Mouse (Mus musculus): Measurements from ENCODE around the gene Faf1. TPM values are rescaled to one million over a fixed set of nuclear protein-coding genes. Genes with fewer than 3 reads are reported as not detected.
A peak's percentile ranks its signal among the peaks of the same experiment; 100 is the strongest.

Faf1 gene
- polyA plus RNA-seq, 1 experiment from 2014 or later = 17.0 TPM

GRCm38 (mm10) chr4:109793072-109793471 lies 116.7 kb downstream of the Faf1 start:
- no peak overlapping the region for H3K4me2 ChIP-seq (ENCODE audit: low read depth, low read length)
- ATAC-seq (ENCODE audit: insufficient read depth, low FRiP score) = no peak
- H3K4me3 ChIP-seq (replicated peaks; ENCODE audit: low read length) = no peak overlapping the region
- H3K27ac ChIP-seq (ENCODE audit: low read length) = no peak overlapping the region
- no peaks in the 10 kb centered on the region for H3K36me3 ChIP-seq (ENCODE audit: control insufficient read depth, insufficient read depth, low read length)
- no peaks in the 10 kb centered on the region for H3K9me3 ChIP-seq (replicated peaks; ENCODE audit: control insufficient read depth, low read length)
- no peak overlapping the region for H3K9ac ChIP-seq (ENCODE audit: low read length)
- H3K27me3 ChIP-seq (ENCODE audit: control insufficient read depth, insufficient read depth, low read length) = no peaks in the 10 kb centered on the region
- H3K4me1 ChIP-seq (ENCODE audit: control insufficient read depth, insufficient read depth, low read length) = 0 out of 2 replicates have a peak, but pooled peaks cover 2% of the 10 kb centered on the region
- 65% methylated on average over 2 of the region's 2 CpGs for WGBS

DNA sequence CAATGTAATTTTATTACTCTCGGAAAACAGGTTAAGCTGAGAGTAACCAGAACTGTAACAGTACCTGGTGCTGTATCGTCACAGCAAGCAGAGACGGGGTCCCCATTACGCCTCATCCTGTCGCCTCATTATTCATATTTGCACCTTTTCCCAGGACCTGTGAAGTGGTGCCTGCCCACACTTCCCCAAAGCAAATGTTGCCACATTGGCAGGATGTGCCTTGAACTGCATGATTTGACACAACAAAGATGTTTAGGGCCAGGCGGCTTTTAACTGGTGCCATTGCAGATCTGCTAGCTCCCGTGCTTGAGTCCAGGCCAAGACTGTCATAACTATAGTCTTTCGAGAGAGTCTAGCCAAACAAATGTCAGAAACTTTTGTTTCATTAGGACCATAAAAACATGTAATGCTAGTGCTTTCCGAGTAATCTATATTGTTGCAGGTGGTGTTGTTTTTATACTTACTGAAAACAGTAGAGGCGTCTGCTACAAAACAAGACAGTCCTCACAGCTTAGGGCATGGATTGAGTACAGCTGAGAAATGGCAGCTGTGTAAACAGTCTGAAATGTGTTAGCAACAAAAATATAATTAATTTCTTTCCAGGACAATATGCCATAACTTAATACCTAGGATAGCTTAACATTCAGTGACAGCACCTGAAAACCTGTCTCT lies 121.3 kb downstream of the Faf1 start:
- ATAC-seq (ENCODE audit: insufficient read depth, low FRiP score) = no peak

GRCm38 (mm10) chr4:109806408-109806807 lies 130.0 kb downstream of the Faf1 start:
- Histone ChIP-seq H3K27ac (ENCODE audit: low read length) (no peak overlapping the region), H3K4me3 (replicated peaks; ENCODE audit: low read length) (no peak overlapping the region), H3K4me2 (ENCODE audit: low read depth, low read length) (no peak overlapping the region), H3K9me3 (replicated peaks; ENCODE audit: control insufficient read depth, low read length) (no peaks in the 10 kb centered on the region), H3K27me3 (ENCODE audit: control insufficient read depth, insufficient read depth, low read length) (no peaks in the 10 kb centered on the region), H3K36me3 (ENCODE audit: control insufficient read depth, insufficient read depth, low read length) (no peaks in the 10 kb centered on the region), H3K4me1 (ENCODE audit: control insufficient read depth, insufficient read depth, low read length) (no peaks in the 10 kb centered on the region), H3K9ac (ENCODE audit: low read length) (no peak overlapping the region)
- 56% methylated on average over 5 of the region's 5 CpGs for WGBS
- ATAC-seq (ENCODE audit: insufficient read depth, low FRiP score) = no peak

More for the DNA sequence above, 121.3 kb downstream of the Faf1 start:
- Histone ChIP-seq H3K27me3 (ENCODE audit: control insufficient read depth, insufficient read depth, low read length) (no peaks in the 10 kb centered on the region), H3K27ac (ENCODE audit: low read length) (no peak overlapping the region), H3K4me3 (replicated peaks; ENCODE audit: low read length) (no peak overlapping the region), H3K4me2 (ENCODE audit: low read depth, low read length) (no peak overlapping the region), H3K9ac (ENCODE audit: low read length) (no peak overlapping the region), H3K9me3 (replicated peaks; ENCODE audit: control insufficient read depth, low read length) (no peaks in the 10 kb centered on the region), H3K36me3 (ENCODE audit: control insufficient read depth, insufficient read depth, low read length) (no peaks in the 10 kb centered on the region), H3K4me1 (ENCODE audit: control insufficient read depth, insufficient read depth, low read length) (no peaks in the 10 kb centered on the region)
- 55% methylated on average over 10 of the region's 10 CpGs for WGBS

DNA sequence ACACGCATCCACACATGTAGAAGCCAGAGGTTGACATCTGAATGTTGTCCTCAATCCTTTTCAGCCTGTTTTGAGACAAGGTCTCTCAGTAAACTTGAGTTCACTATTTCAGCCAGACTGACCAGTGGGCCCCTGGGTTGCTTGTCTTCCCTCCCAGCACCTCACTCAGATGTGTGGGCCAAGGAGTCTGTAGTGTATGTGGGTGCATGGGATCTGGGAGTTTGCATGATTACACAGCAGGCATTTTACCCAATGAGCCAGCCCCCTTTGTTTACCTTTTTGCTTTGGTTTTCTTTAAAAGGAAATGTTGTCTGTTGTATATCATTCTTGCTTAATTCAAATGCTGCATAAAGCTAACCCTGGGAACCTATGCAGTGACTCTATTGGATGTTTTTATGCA lies 138.8 kb downstream of the Faf1 start:
- no peak for ATAC-seq (ENCODE audit: insufficient read depth, low FRiP score)
- H3K9ac ChIP-seq (ENCODE audit: low read length) = no peak overlapping the region
- WGBS = 93% methylated on average over 1 of the region's 1 CpGs
- no peaks in the 10 kb centered on the region for H3K27me3 ChIP-seq (ENCODE audit: control insufficient read depth, insufficient read depth, low read length)
- no peaks in the 10 kb centered on the region for H3K9me3 ChIP-seq (replicated peaks; ENCODE audit: control insufficient read depth, low read length)
- 0 out of 2 replicates have a peak, but pooled peaks cover 2% of the 10 kb centered on the region for H3K4me1 ChIP-seq (ENCODE audit: control insufficient read depth, insufficient read depth, low read length)
- no peaks in the 10 kb centered on the region for H3K36me3 ChIP-seq (ENCODE audit: control insufficient read depth, insufficient read depth, low read length)
- H3K27ac ChIP-seq (ENCODE audit: low read length) = no peak overlapping the region; the same call in 1 of the 2 replicates
- no peak overlapping the region for H3K4me2 ChIP-seq (ENCODE audit: low read depth, low read length)
- H3K4me3 ChIP-seq (replicated peaks; ENCODE audit: low read length) = no peak overlapping the region

DNA sequence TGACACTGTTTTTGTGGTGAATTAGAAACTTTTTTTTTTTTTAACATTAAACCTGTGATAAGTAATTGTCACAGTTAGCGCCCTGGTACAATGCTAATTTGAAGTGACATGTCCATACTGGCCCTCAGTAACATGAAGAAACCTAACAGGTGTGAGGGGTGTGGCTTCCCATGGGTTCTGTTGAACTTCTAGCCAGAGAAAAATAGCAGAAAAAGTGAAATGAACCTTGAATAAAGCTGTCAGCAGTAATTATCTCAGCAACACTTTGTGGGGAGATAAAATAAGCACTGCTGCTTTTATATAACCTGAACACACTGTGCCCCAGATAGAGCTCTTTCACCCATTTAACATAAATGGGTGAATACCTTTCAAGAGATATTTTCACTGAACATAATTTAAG lies 139.2 kb downstream of the Faf1 start:
- H3K9ac ChIP-seq (ENCODE audit: low read length) = no peak overlapping the region
- H3K9me3 ChIP-seq (replicated peaks; ENCODE audit: control insufficient read depth, low read length) = no peaks in the 10 kb centered on the region
- ATAC-seq (ENCODE audit: insufficient read depth, low FRiP score) = no peak
- no peaks in the 10 kb centered on the region for H3K27me3 ChIP-seq (ENCODE audit: control insufficient read depth, insufficient read depth, low read length)
- no peak overlapping the region for H3K4me3 ChIP-seq (replicated peaks; ENCODE audit: low read length)
- 62% methylated on average over 1 of the region's 1 CpGs for WGBS
- H3K27ac ChIP-seq (ENCODE audit: low read length) = no peak overlapping the region
- no peak overlapping the region for H3K4me2 ChIP-seq (ENCODE audit: low read depth, low read length)
- no peaks in the 10 kb centered on the region for H3K36me3 ChIP-seq (ENCODE audit: control insufficient read depth, insufficient read depth, low read length)
- H3K4me1 ChIP-seq (ENCODE audit: control insufficient read depth, insufficient read depth, low read length) = 0 out of 2 replicates have a peak, but pooled peaks cover 2% of the 10 kb centered on the region

GRCm38 (mm10) chr4:109819455-109819854 lies 143.1 kb downstream of the Faf1 start:
- no peak overlapping the region for H3K4me2 ChIP-seq (ENCODE audit: low read depth, low read length)
- H3K36me3 ChIP-seq (ENCODE audit: control insufficient read depth, insufficient read depth, low read length) = no peaks in the 10 kb centered on the region
- no peak overlapping the region for H3K9ac ChIP-seq (ENCODE audit: low read length)
- 0 out of 2 replicates have a peak, but pooled peaks cover 2% of the 10 kb centered on the region for H3K4me1 ChIP-seq (ENCODE audit: control insufficient read depth, insufficient read depth, low read length)
- H3K9me3 ChIP-seq (replicated peaks; ENCODE audit: control insufficient read depth, low read length) = no peaks in the 10 kb centered on the region
- no peak overlapping the region for H3K27ac ChIP-seq (ENCODE audit: low read length)
- H3K4me3 ChIP-seq (replicated peaks; ENCODE audit: low read length) = no peak overlapping the region
- H3K27me3 ChIP-seq (ENCODE audit: control insufficient read depth, insufficient read depth, low read length) = no peaks in the 10 kb centered on the region
- ATAC-seq (ENCODE audit: insufficient read depth, low FRiP score) = no peak

GRCm38 (mm10) chr4:109829800-109830199 lies 153.4 kb downstream of the Faf1 start:
- no peak for ATAC-seq (ENCODE audit: insufficient read depth, low FRiP score)
- Histone ChIP-seq H3K4me3 (replicated peaks; ENCODE audit: low read length) (no peak overlapping the region), H3K27ac (ENCODE audit: low read length) (no peak overlapping the region), H3K4me1 (ENCODE audit: control insufficient read depth, insufficient read depth, low read length) (no peaks in the 10 kb centered on the region), H3K36me3 (ENCODE audit: control insufficient read depth, insufficient read depth, low read length) (peaks cover 6% of the 10 kb centered on the region), H3K27me3 (ENCODE audit: control insufficient read depth, insufficient read depth, low read length) (no peaks in the 10 kb centered on the region), H3K4me2 (ENCODE audit: low read depth, low read length) (no peak overlapping the region), H3K9ac (ENCODE audit: low read length) (no peak overlapping the region), H3K9me3 (replicated peaks; ENCODE audit: control insufficient read depth, low read length) (no peaks in the 10 kb centered on the region)
- 89% methylated on average over 3 of the region's 3 CpGs for WGBS

GRCm38 (mm10) chr4:109857851-109858250 lies 181.5 kb downstream of the Faf1 start:
- 73% methylated on average over 3 of the region's 3 CpGs for WGBS
- no peak overlapping the region for H3K27ac ChIP-seq (ENCODE audit: low read length)
- H3K4me2 ChIP-seq (ENCODE audit: low read depth, low read length) = no peak overlapping the region
- H3K9me3 ChIP-seq (replicated peaks; ENCODE audit: control insufficient read depth, low read length) = no peaks in the 10 kb centered on the region
- ATAC-seq (ENCODE audit: insufficient read depth, low FRiP score) = no peak
- no peaks in the 10 kb centered on the region for H3K36me3 ChIP-seq (ENCODE audit: control insufficient read depth, insufficient read depth, low read length)
- no peak overlapping the region for H3K9ac ChIP-seq (ENCODE audit: low read length)
- peaks cover 4% of the 10 kb centered on the region for H3K4me1 ChIP-seq (ENCODE audit: control insufficient read depth, insufficient read depth, low read length)
- H3K4me3 ChIP-seq (replicated peaks; ENCODE audit: low read length) = no peak overlapping the region
- no peaks in the 10 kb centered on the region for H3K27me3 ChIP-seq (ENCODE audit: control insufficient read depth, insufficient read depth, low read length)

GRCm38 (mm10) chr4:109858571-109859392 lies 182.4 kb downstream of the Faf1 start:
- Histone ChIP-seq H3K9ac (ENCODE audit: low read length) (no peak overlapping the region), H3K36me3 (ENCODE audit: control insufficient read depth, insufficient read depth, low read length) (no peaks in the 10 kb centered on the region), H3K9me3 (replicated peaks; ENCODE audit: control insufficient read depth, low read length) (no peaks in the 10 kb centered on the region), H3K27me3 (ENCODE audit: control insufficient read depth, insufficient read depth, low read length) (no peaks in the 10 kb centered on the region), H3K27ac (ENCODE audit: low read length) (0 out of 2 replicates have a peak overlapping the region, but pooled peaks have one; percentile 15), H3K4me1 (ENCODE audit: control insufficient read depth, insufficient read depth, low read length) (peaks cover 4% of the 10 kb centered on the region), H3K4me3 (replicated peaks; ENCODE audit: low read length) (no peak overlapping the region), H3K4me2 (ENCODE audit: low read depth, low read length) (no peak overlapping the region)
- 27% methylated on average over 8 of the region's 8 CpGs for WGBS
- no peak for ATAC-seq (ENCODE audit: insufficient read depth, low FRiP score)

All from stomach, embryonic 16.5 days (tissue).